Mouse (Mus musculus) liver, embryonic 14.5 days (tissue): ENCODE measurements at regions not wholly inside any gene's neighbourhood (a gene's known extent, or its start where the extent isn't known, plus 50 kb on each side); places are given as distances from the start of the nearest gene placed in this dataset.

ENCODE experiments used
- CTCF ChIP-seq: IDR thresholded peaks from 2 replicates; pipeline ENCODE4 v1.5.1; 2016; ENCODE audit warnings: antibody characterized with exemption, low read depth, control low read depth
- EP300 ChIP-seq: IDR thresholded peaks from 2 replicates; pipeline ENCODE4 v1.6.1; 2016; ENCODE audit warnings: antibody characterized with exemption, low read depth

DNA sequence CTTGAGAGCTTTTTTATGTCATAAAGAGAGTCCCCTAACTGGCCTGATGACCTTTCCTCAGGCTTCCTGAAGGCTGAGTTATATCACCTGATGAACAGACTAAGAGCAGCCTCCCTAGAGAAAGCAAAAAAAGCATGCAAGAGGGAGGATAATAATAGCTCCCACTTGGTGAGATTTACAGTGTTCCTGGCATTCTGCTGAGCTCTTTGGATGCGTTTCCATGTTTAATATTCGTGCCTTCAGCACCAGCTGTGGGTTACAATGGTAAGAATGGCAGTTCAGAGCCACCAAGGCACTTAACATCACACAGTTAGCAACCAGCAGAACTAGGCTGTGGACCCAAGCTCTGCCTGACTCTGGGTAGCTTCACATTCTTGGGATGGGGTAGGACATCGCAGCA lies 100.4 kb upstream of the Gm4791 start:
- TF ChIP-seq CTCF = no peak
- no peak for TF ChIP-seq EP300
